Mouse (Mus musculus): ENCODE measurements around the gene 2810004N23Rik. TPM values are rescaled to one million over a fixed set of nuclear protein-coding genes. Genes with fewer than 3 reads are reported as not detected.

Gene 2810004N23Rik
- total RNA-seq (2023), result 27.8 TPM

DNA sequence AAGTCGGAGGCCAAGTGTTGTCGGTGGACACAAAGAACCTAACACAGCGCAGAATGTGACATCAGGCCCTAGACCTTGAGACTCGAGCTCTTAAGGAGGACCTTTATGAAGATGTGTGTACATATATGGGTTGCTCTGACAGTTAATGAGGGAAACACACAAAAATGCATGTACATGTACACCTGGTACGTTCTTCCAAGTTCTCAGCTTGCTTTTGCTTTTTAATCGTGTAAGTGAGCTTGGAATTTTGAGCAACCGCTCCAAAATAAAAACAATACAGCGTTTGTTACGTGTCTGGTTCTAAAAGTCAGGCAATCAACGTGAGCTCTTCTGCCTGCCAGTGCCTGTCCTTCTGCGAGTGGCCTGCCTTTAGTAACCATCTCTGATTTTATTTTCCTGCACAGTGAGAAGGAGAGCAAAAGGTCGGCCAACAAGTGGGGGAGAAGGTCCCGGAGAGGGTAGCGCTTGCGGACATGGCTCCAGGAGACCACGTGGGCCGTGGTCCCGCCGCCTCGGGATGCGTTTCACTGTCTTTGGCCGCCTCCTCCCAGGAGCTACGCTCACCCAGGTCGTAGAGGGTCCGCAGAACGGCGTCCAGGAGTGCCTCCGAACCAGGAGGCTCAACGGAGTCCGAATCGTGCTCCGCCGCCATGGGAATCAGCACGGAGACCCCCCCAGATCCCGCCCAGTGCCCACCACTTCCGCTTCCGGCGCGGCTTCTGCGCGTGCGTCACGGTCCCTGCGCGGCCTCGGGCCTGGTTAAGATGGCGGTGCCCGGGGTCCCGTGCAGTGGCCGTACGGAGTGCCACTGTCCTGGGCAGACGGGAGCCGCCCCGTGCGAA is at the start of gene 2810004N23Rik, which contains the start of gene Gnpat:
Gene 2810004N23Rik (minus strand): TSS at position 800 of the 842 bp plus-strand sequence.
Gene Gnpat (plus strand): TSS at position 713 of the 842 bp plus-strand sequence.

DNA sequence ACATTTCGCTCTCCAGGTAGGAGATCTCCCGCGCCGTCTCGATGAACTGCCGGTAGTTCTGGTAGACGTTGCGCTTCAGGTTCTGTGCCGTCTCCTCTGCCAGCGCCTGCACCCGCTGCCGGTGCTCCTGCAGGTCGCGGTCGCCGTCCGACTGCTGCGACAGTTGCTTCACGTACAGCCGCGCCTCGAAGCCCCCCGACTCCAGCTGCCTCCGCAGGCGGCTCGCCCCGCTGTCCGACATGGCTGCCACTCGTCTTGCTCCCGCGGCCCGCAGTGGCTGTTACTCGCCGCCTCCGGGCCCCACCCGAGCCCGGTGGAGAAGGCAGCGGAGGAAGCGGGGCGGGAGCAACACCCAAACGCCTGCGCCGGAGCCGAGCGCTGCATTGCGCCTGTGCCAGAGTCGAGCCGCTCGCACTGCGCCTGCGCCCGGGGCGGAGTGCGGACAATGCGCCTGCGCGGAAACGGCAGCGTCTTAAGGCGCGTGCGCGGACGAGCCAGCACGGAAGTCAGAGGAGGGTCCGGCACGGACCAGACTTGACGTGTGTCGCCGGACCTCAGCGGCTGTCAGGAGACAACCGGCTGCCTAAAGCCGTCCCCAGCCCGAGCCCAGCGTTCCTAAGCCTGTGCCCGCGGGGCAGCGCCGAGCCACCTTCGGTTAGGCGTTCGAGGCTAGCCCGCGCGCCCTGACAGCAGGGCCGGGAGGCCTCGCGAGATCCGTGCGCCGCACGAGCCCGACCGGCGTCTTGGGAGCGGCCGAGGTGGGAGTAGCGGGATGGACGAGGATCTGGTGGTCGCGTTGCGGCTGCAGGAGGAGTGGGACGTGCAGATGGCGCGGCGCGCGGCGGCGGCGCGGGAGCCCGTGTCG is 34.7 kb upstream of the 2810004N23Rik start, which contains the start of the genes Exoc8 and Sprtn:
Gene Exoc8 (minus strand): TSS at position 320 of the 865 bp plus-strand sequence.
Gene Sprtn (plus strand): TSS at position 501 of the 865 bp plus-strand sequence.

GRCm38 (mm10) chr8:124792708-124793107 is 70.2 kb downstream of the 2810004N23Rik start, which contains the start of gene Trim67:
TSS of gene Trim67 (plus strand) at chr8:124793092.

Other genes with a start within 250 kb of the 2810004N23Rik start
- gene 2310022B05Rik, start 199.8 kb downstream of the 2810004N23Rik start, total RNA-seq (2023), result 9.7 TPM
- gene Ttc13, start 141.1 kb downstream of the 2810004N23Rik start, total RNA-seq (2023), result 145 TPM
- gene Arv1, start 141.0 kb downstream of the 2810004N23Rik start, total RNA-seq (2023), result 33.8 TPM
- gene Fam89a, start 111.3 kb downstream of the 2810004N23Rik start, total RNA-seq (2023), result not detected
- gene Trim67, start 70.0 kb downstream of the 2810004N23Rik start, total RNA-seq (2023), result not detected
- gene Gnpat, start 87 bp downstream of the 2810004N23Rik start, total RNA-seq (2023), result 58.9 TPM
- 8.2 TPM for gene Exoc8, start 34.6 kb upstream of the 2810004N23Rik start, total RNA-seq (2023)
- 32.7 TPM for gene Sprtn, start 34.8 kb upstream of the 2810004N23Rik start, total RNA-seq (2023)
- 33.9 TPM for gene Egln1, start 86.2 kb upstream of the 2810004N23Rik start, total RNA-seq (2023)
- 45.2 TPM for gene Tsnax, start 149.9 kb upstream of the 2810004N23Rik start, total RNA-seq (2023)
- gene Disc1, start 191.1 kb upstream of the 2810004N23Rik start, total RNA-seq (2023), result 2.6 TPM